Mouse (Mus musculus): ENCODE data around the gene Fam19a4. TPM values are rescaled to one million over a fixed set of nuclear protein-coding genes. Genes with fewer than 3 reads are reported as not detected.

Gene Fam19a4
- polyA plus RNA-seq, 1 experiment: not detected

- H3K4me3 ChIP-seq (replicated peaks; ENCODE audit: control insufficient read depth, low read depth, low read length): no peak overlapping the region
- TF ChIP-seq CTCF (IDR thresholded peaks at IDR 0.05; ENCODE audit: control insufficient read depth, insufficient read depth, low read length) (no peak), POLR2A (IDR thresholded peaks at IDR 0.05; ENCODE audit: borderline replicate concordance, control insufficient read depth, low read depth, low read length) (no peak)
- H3K4me1 ChIP-seq (ENCODE audit: control insufficient read depth, insufficient read depth, low read length): no peaks in the 10 kb centered on the region
- H3K27ac ChIP-seq (ENCODE audit: control insufficient read depth, insufficient read depth, low read depth, low read length, poor library complexity): no peak overlapping the region
- WGBS: 54% methylated on average over 9 of the region's 9 CpGs
Measured at GRCm38 (mm10) chr6:97080016-97080415, 19.8 kb upstream of the Fam19a4 start.

DNA sequence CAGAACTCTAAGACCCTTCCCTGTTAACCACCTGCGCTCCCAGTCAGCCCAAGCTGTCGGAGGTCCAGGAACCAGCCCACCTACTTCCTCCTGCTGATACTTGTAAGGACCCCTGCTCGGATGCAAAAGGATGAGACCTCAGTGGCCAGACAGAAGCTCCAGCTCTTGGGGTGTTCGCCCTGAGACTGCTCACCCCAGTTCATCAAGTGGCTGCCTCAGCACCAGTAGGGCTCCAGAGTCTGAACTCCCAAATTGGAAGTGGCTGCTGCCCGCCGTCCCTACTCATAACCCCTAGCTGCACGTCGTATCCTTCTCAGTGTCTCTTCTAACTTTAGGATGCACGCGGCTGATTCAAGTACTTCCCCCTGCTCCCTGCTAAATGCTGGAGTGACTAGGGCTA is 614 bp downstream of the Fam19a4 start:
- 7% methylated on average over 10 of the region's 10 CpGs for WGBS
- H3K4me1 ChIP-seq (ENCODE audit: control insufficient read depth, insufficient read depth, low read length): no peaks in the 10 kb centered on the region
- no peak for TF ChIP-seq POLR2A (IDR thresholded peaks at IDR 0.05; ENCODE audit: borderline replicate concordance, control insufficient read depth, low read depth, low read length)
- TF ChIP-seq CTCF (IDR thresholded peaks at IDR 0.05; ENCODE audit: control insufficient read depth, insufficient read depth, low read length): no peak
- H3K4me3 ChIP-seq (replicated peaks; ENCODE audit: control insufficient read depth, low read depth, low read length): no peak overlapping the region
- no peak overlapping the region for H3K27ac ChIP-seq (ENCODE audit: control insufficient read depth, insufficient read depth, low read depth, low read length, poor library complexity)

GRCm38 (mm10) chr6:97052196-97052770 is 7.9 kb downstream of the Fam19a4 start:
- no peak overlapping the region for H3K4me3 ChIP-seq (replicated peaks; ENCODE audit: control insufficient read depth, low read depth, low read length)
- WGBS: 76% methylated on average over 8 of the region's 8 CpGs

DNA sequence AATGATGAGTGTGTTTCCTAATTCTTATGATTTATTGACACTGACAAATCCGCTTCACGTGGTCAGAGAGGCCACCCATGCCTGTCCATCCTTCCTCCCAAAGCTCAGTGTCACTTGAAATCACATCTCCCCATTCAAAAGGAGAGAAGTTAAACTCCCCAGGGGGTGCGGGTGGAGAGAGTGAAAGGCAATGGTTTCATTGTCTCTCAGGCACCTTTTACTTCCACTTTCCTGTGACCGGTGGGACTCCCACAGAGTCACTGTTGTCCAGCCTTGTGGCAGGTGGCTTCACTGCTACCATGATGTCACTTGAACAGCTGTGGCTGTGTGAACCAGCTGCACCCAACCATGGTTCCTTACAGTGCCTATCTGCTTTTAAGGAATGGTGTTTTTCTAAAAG is 11.8 kb downstream of the Fam19a4 start:
- TF ChIP-seq POLR2A (IDR thresholded peaks at IDR 0.05; ENCODE audit: borderline replicate concordance, control insufficient read depth, low read depth, low read length): no peak
- TF ChIP-seq CTCF (IDR thresholded peaks at IDR 0.05; ENCODE audit: control insufficient read depth, insufficient read depth, low read length): no peak
- WGBS: 28% methylated on average over 4 of the region's 4 CpGs
- Histone ChIP-seq H3K27ac (ENCODE audit: control insufficient read depth, insufficient read depth, low read depth, low read length, poor library complexity) (no peak overlapping the region), H3K4me3 (replicated peaks; ENCODE audit: control insufficient read depth, low read depth, low read length) (no peak overlapping the region), H3K4me1 (ENCODE audit: control insufficient read depth, insufficient read depth, low read length) (no peaks in the 10 kb centered on the region)

More at GRCm38 (mm10) chr6:97052196-97052770, 7.9 kb downstream of the Fam19a4 start:
- H3K27ac ChIP-seq (ENCODE audit: control insufficient read depth, insufficient read depth, low read depth, low read length, poor library complexity): no peak overlapping the region
- no peaks in the 10 kb centered on the region for H3K4me1 ChIP-seq (ENCODE audit: control insufficient read depth, insufficient read depth, low read length)
- TF ChIP-seq POLR2A (IDR thresholded peaks at IDR 0.05; ENCODE audit: borderline replicate concordance, control insufficient read depth, low read depth, low read length): no peak
- no peak for TF ChIP-seq CTCF (IDR thresholded peaks at IDR 0.05; ENCODE audit: control insufficient read depth, insufficient read depth, low read length)

GRCm38 (mm10) chr6:97046541-97046940 is 13.7 kb downstream of the Fam19a4 start:
- Histone ChIP-seq H3K4me3 (replicated peaks; ENCODE audit: control insufficient read depth, low read depth, low read length) (no peak overlapping the region), H3K27ac (ENCODE audit: control insufficient read depth, insufficient read depth, low read depth, low read length, poor library complexity) (no peak overlapping the region), H3K4me1 (ENCODE audit: control insufficient read depth, insufficient read depth, low read length) (no peaks in the 10 kb centered on the region)
- 77% methylated on average over 4 of the region's 4 CpGs for WGBS
- TF ChIP-seq POLR2A (IDR thresholded peaks at IDR 0.05; ENCODE audit: borderline replicate concordance, control insufficient read depth, low read depth, low read length): no peak
- TF ChIP-seq CTCF (IDR thresholded peaks at IDR 0.05; ENCODE audit: control insufficient read depth, insufficient read depth, low read length): no peak

GRCm38 (mm10) chr6:97027110-97027677 is 33.0 kb downstream of the Fam19a4 start:
- 44% methylated on average over 5 of the region's 5 CpGs for WGBS
- H3K4me1 ChIP-seq (ENCODE audit: control insufficient read depth, insufficient read depth, low read length): no peaks in the 10 kb centered on the region
- no peak overlapping the region for H3K27ac ChIP-seq (ENCODE audit: control insufficient read depth, insufficient read depth, low read depth, low read length, poor library complexity)
- no peak overlapping the region for H3K4me3 ChIP-seq (replicated peaks; ENCODE audit: control insufficient read depth, low read depth, low read length)
- TF ChIP-seq POLR2A (IDR thresholded peaks at IDR 0.05; ENCODE audit: borderline replicate concordance, control insufficient read depth, low read depth, low read length) (no peak), CTCF (IDR thresholded peaks at IDR 0.05; ENCODE audit: control insufficient read depth, insufficient read depth, low read length) (no peak)

- no peak for TF ChIP-seq POLR2A (IDR thresholded peaks at IDR 0.05; ENCODE audit: borderline replicate concordance, control insufficient read depth, low read depth, low read length)
- TF ChIP-seq CTCF (IDR thresholded peaks at IDR 0.05; ENCODE audit: control insufficient read depth, insufficient read depth, low read length): no peak
- H3K4me1 ChIP-seq (ENCODE audit: control insufficient read depth, insufficient read depth, low read length): peaks cover 5% of the 10 kb centered on the region; the same call in 1 of the 2 replicates
- no peak overlapping the region for H3K27ac ChIP-seq (ENCODE audit: control insufficient read depth, insufficient read depth, low read depth, low read length, poor library complexity)
- no peak overlapping the region for H3K4me3 ChIP-seq (replicated peaks; ENCODE audit: control insufficient read depth, low read depth, low read length)
- WGBS: 61% methylated on average over 2 of the region's 2 CpGs
Measured at GRCm38 (mm10) chr6:97019323-97019722, 40.9 kb downstream of the Fam19a4 start.

- no peak for TF ChIP-seq POLR2A (IDR thresholded peaks at IDR 0.05; ENCODE audit: borderline replicate concordance, control insufficient read depth, low read depth, low read length)
- H3K4me3 ChIP-seq (replicated peaks; ENCODE audit: control insufficient read depth, low read depth, low read length): no peak overlapping the region
- 74% methylated on average over 1 of the region's 1 CpGs for WGBS
- peaks cover 7% of the 10 kb centered on the region; the same call in 1 of the 2 replicates for H3K4me1 ChIP-seq (ENCODE audit: control insufficient read depth, insufficient read depth, low read length)
- no peak overlapping the region for H3K27ac ChIP-seq (ENCODE audit: control insufficient read depth, insufficient read depth, low read depth, low read length, poor library complexity)
Measured at GRCm38 (mm10) chr6:97016711-97017110, 43.5 kb downstream of the Fam19a4 start.
